Comparison of ENCODE assay signal across 24 mouse cellular contexts in the genomic region with DNA sequence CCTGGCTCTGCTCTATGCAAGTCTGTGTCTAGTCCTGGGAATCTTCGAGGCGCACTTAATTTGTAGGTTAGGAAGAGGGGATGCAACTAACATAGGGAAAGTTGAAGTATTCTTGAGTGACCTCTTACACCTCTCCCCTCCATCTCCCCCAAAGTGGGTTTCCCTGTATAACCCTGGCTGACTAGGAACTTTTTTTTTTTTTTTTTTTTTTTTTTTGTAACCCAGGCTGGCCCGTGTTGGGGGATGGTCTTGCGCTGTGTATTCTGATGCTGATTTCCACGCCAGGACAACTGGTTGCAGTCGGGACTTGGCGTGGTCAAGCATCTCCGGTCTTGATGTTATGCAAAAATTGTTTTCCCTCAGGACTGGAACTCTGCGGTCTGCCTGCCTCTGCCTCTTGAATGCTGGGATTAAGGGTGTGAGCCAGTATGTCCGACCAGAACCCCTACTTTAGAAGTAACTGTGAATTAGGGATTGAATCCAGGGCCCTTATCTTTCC.
"Had no signal": no experiment of that assay in that cellular context is flagged by ENCODE, and none has a peak within 500 bp of the region (broad histone marks: within the 10 kb centered on the region; RNA-seq: fewer than 3 reads in every experiment).

No protein-coding gene starts in this region.

- ATAC-seq: hindbrain, embryonic 16.5 days; inflammation-experienced regulatory T-cells, adult 6 months; intestine, embryonic 15.5 days; intestine, postnatal 0 days; liver, embryonic 12.5 days had no signal

- H3K4me2 ChIP-seq: heart, embryonic 12.5 days; hindbrain, embryonic 12.5 days; hindbrain, embryonic 14.5 days; intestine, embryonic 15.5 days; limb, embryonic 13.5 days; limb, embryonic 15.5 days; liver, embryonic 12.5 days had no signal

- H3K27ac ChIP-seq: heart, embryonic 10.5 days; hindbrain, embryonic 10.5 days; hindbrain, embryonic 12.5 days; hindbrain, embryonic 14.5 days; intestine, embryonic 15.5 days; kidney, postnatal 0 days; limb, embryonic 13.5 days; limb, embryonic 15.5 days; liver, embryonic 12.5 days had no signal

- H3K36me3 ChIP-seq: heart, embryonic 10.5 days; heart, embryonic 12.5 days; hindbrain, embryonic 10.5 days; hindbrain, embryonic 12.5 days; intestine, embryonic 15.5 days; limb, embryonic 13.5 days; limb, embryonic 15.5 days; liver, embryonic 12.5 days had no signal

- DNase-seq: gastrocnemius, postnatal 14 days; heart, adult 18-20 months; heart, postnatal 10 days; heart, postnatal 4 days; kidney, adult 18-20 months; kidney, adult 8-10 months; kidney, postnatal 14 days; kidney, postnatal 36 days; layer of hippocampus, adult 9-11 months; layer of hippocampus, postnatal 36 days; left cerebral cortex, postnatal 4 days had no signal

- H3K9me3 ChIP-seq: heart, embryonic 10.5 days; heart, embryonic 12.5 days; hindbrain, embryonic 10.5 days; hindbrain, embryonic 12.5 days; intestine, embryonic 15.5 days; limb, embryonic 13.5 days; limb, embryonic 15.5 days; liver, embryonic 12.5 days had no signal

- H3K9ac ChIP-seq: heart, embryonic 12.5 days; hindbrain, embryonic 12.5 days; hindbrain, embryonic 14.5 days; intestine, embryonic 15.5 days; limb, embryonic 13.5 days; limb, embryonic 15.5 days; liver, embryonic 12.5 days had no signal

- H3K4me3 ChIP-seq: heart, embryonic 10.5 days; heart, embryonic 12.5 days; hindbrain, embryonic 10.5 days; hindbrain, embryonic 12.5 days; intestine, embryonic 15.5 days; limb, embryonic 13.5 days; limb, embryonic 15.5 days; liver, embryonic 12.5 days had no signal
